In the genomic region with DNA sequence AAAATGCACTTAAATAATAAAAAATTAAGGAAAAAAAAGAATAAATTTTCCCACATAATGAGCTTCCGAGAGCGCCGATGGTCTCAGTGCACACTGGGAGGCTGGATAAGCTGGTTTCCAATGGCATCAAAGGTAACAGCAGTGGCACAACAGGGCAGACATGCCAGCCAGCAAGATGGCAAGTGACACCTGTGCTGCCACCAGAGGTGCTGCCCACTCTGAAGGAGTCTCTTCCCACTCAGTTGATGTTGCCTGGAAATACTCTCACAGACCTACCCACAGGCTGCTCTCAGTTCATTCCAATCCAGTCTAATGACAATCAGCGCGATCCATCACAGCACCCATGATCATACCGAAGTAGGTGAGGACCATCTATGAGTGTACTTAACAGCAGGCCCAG, we compare ENCODE assay signal across 22 mouse cellular contexts. TPM values are rescaled to one million over a fixed set of nuclear protein-coding genes. Genes with fewer than 3 reads are reported as not detected.
A peak's percentile ranks its signal among the peaks of the same experiment; 100 is the strongest.
DNase-seq lines count a peak whose midpoint lies in the region; ATAC-seq and TF ChIP-seq lines count a peak whose summit lies in the region.
"Had no signal": no experiment of that assay in that cellular context is flagged by ENCODE, and none has a peak within 500 bp of the region (broad histone marks: within the 10 kb centered on the region; RNA-seq: fewer than 3 reads in every experiment).

No protein-coding gene starts in this region.

- H3K79me2 ChIP-seq in heart, adult 2 months (replicated peaks; ENCODE audit: control insufficient read depth, insufficient read depth, low read length) = no peaks in the 10 kb centered on the region

- WGBS in heart, adult 2 months = 95% methylated on average over 6 of the region's 6 CpGs
- WGBS in liver, embryonic 11.5 days = 92% methylated on average over 6 of the region's 6 CpGs
- 92% methylated on average over 6 of the region's 6 CpGs for WGBS in liver, embryonic 12.5 days (ENCODE audit: insufficient replicate concordance)
- 95% methylated on average over 6 of the region's 6 CpGs for WGBS in embryonic facial prominence, embryonic 10.5 days

- no peak for ATAC-seq in liver, embryonic 11.5 days (replicated peaks; ENCODE audit: low FRiP score)
- ATAC-seq in liver, embryonic 12.5 days = no peak
- ATAC-seq: activated CD4-positive, CD25-positive, alpha-beta regulatory T cell, adult 4 months; forebrain, embryonic 13.5 days; forebrain, embryonic 16.5 days had no signal

- TF ChIP-seq POLR2A in heart, adult 2 months (IDR thresholded peaks at IDR 0.05; ENCODE audit: insufficient read depth, low read depth, low read length) = no peak

- no peak overlapping the region for H3K27ac ChIP-seq in heart, adult 2 months
- no peak overlapping the region for H3K27ac ChIP-seq in liver, embryonic 11.5 days (ENCODE audit: low read depth, low read length)
- H3K27ac ChIP-seq in liver, embryonic 12.5 days = no peak overlapping the region
- H3K27ac ChIP-seq in embryonic facial prominence, embryonic 10.5 days (replicated peaks) = no peak overlapping the region
- H3K27ac ChIP-seq: forebrain, embryonic 10.5 days; forebrain, embryonic 13.5 days; heart, embryonic 13.5 days; hindbrain, embryonic 12.5 days; hindbrain, embryonic 15.5 days had no signal

- no peaks in the 10 kb centered on the region for H3K4me1 ChIP-seq in heart, adult 2 months (ENCODE audit: control insufficient read depth, insufficient read depth, low read length)
- H3K4me1 ChIP-seq in liver, embryonic 11.5 days (replicated peaks; ENCODE audit: control insufficient read depth, insufficient read depth, low read length) = no peaks in the 10 kb centered on the region
- no peaks in the 10 kb centered on the region for H3K4me1 ChIP-seq in liver, embryonic 12.5 days
- H3K4me1 ChIP-seq in embryonic facial prominence, embryonic 10.5 days = no peaks in the 10 kb centered on the region
- H3K4me1 ChIP-seq: forebrain, embryonic 10.5 days; forebrain, embryonic 13.5 days; heart, embryonic 13.5 days; hindbrain, embryonic 12.5 days; hindbrain, embryonic 15.5 days had no signal

- intact Hi-C loops in heart, adult 2 months (cut with DNase I) = no loop called here

- H3K27me3 ChIP-seq in heart, adult 2 months (ENCODE audit: control insufficient read depth, insufficient read depth, low read length) = no peaks in the 10 kb centered on the region
- no peaks in the 10 kb centered on the region for H3K27me3 ChIP-seq in liver, embryonic 11.5 days (replicated peaks; ENCODE audit: control insufficient read depth, insufficient read depth, low read length)
- H3K27me3 ChIP-seq in liver, embryonic 12.5 days (replicated peaks) = no peaks in the 10 kb centered on the region
- H3K27me3 ChIP-seq in embryonic facial prominence, embryonic 10.5 days (replicated peaks; ENCODE audit: low read depth, poor library complexity, severe bottlenecking) = no peaks in the 10 kb centered on the region
- H3K27me3 ChIP-seq: forebrain, embryonic 13.5 days; heart, embryonic 13.5 days; hindbrain, embryonic 12.5 days; hindbrain, embryonic 15.5 days had no signal

- TF ChIP-seq EP300 in heart, adult 2 months (IDR thresholded peaks at IDR 0.05; ENCODE audit: insufficient read depth, low read depth, low read length) = no peak

- no peaks in the 10 kb centered on the region for H3K36me3 ChIP-seq in heart, adult 2 months (ENCODE audit: control insufficient read depth, insufficient read depth, low read length)
- no peaks in the 10 kb centered on the region for H3K36me3 ChIP-seq in liver, embryonic 11.5 days (ENCODE audit: control insufficient read depth, insufficient read depth, low read length)
- no peaks in the 10 kb centered on the region for H3K36me3 ChIP-seq in liver, embryonic 12.5 days
- no peaks in the 10 kb centered on the region for H3K36me3 ChIP-seq in embryonic facial prominence, embryonic 10.5 days (replicated peaks)
- H3K36me3 ChIP-seq: forebrain, embryonic 10.5 days; heart, embryonic 13.5 days; hindbrain, embryonic 12.5 days; hindbrain, embryonic 15.5 days had no signal

- no peak for TF ChIP-seq CTCF in heart, adult 2 months (IDR thresholded peaks at IDR 0.05)

- no peak overlapping the region for H3K4me3 ChIP-seq in heart, adult 2 months
- no peak overlapping the region for H3K4me3 ChIP-seq in liver, embryonic 11.5 days (ENCODE audit: low read depth, low read length)
- no peak overlapping the region for H3K4me3 ChIP-seq in liver, embryonic 12.5 days
- no peak overlapping the region for H3K4me3 ChIP-seq in embryonic facial prominence, embryonic 10.5 days
- H3K4me3 ChIP-seq: forebrain, embryonic 10.5 days; forebrain, embryonic 13.5 days; heart, embryonic 13.5 days; hindbrain, embryonic 12.5 days; hindbrain, embryonic 15.5 days had no signal

- H3K9me3 ChIP-seq in liver, embryonic 11.5 days (ENCODE audit: control insufficient read depth, low read length) = no peaks in the 10 kb centered on the region
- H3K9me3 ChIP-seq in liver, embryonic 12.5 days (replicated peaks) = no peaks in the 10 kb centered on the region
- no peaks in the 10 kb centered on the region for H3K9me3 ChIP-seq in embryonic facial prominence, embryonic 10.5 days
- H3K9me3 ChIP-seq: forebrain, embryonic 10.5 days; forebrain, embryonic 13.5 days; heart, embryonic 13.5 days; hindbrain, embryonic 12.5 days; hindbrain, embryonic 15.5 days had no signal

- H3K4me2 ChIP-seq in liver, embryonic 11.5 days = no peak overlapping the region
- H3K4me2 ChIP-seq in liver, embryonic 12.5 days = no peak overlapping the region
- H3K4me2 ChIP-seq: forebrain, embryonic 13.5 days; heart, embryonic 13.5 days; hindbrain, embryonic 12.5 days; hindbrain, embryonic 15.5 days had no signal

- H3K9ac ChIP-seq in heart, adult 2 months (ENCODE audit: low read depth, low read length) = no peak overlapping the region
- H3K9ac ChIP-seq in liver, embryonic 11.5 days (ENCODE audit: low read depth, low read length) = no peak overlapping the region
- no peak overlapping the region for H3K9ac ChIP-seq in liver, embryonic 12.5 days
- H3K9ac ChIP-seq: forebrain, embryonic 13.5 days; heart, embryonic 13.5 days; hindbrain, embryonic 12.5 days; hindbrain, embryonic 15.5 days had no signal

- DNase-seq in heart, adult 11 months = peak; percentile 66
- DNase-seq in heart, adult 2 months = no peak
- peak; percentile 6 for DNase-seq in liver, embryonic 11.5 days (ENCODE audit: low spot score)
- DNase-seq in embryonic facial prominence, embryonic 10.5 days (ENCODE audit: low spot score) = peak; percentile 6
- DNase-seq in yolk sac, embryonic 10.5 days (ENCODE audit: low spot score) = no peak
- DNase-seq: adrenal gland, adult 8-10 months; adrenal gland, postnatal 25 days; cerebellum, adult 11-12 months; cerebellum, adult 8-10 months; cerebellum, postnatal 10 days; cerebellum, postnatal 36 days; embryo, embryonic 11 days; gastrocnemius, postnatal 10 days; gastrocnemius, postnatal 36 days had no signal

RNA-seq across cellular contexts. Expression of gene Zcchc2, which starts 58.8 kb away (rescaled TPM):
- total RNA-seq in heart, adult 2 months (2021) = 1 to 10 TPM; 6.6 to 9.8 TPM
- 8.3 and 10.6 TPM in 2 replicates for polyA plus RNA-seq in heart, adult 2 months (2012; rRNA removed)
- 3.4 and 3.9 TPM in 2 replicates for polyA plus RNA-seq in liver, embryonic 11.5 days (2014; fragmentation: Nextera tagmentation; extraction: Ambion mirVana)
- 1.7 and 1.9 TPM in 2 replicates for polyA plus RNA-seq in liver, embryonic 12.5 days (2016; fragmentation: Nextera tagmentation; extraction: Ambion mirVana)
- polyA plus RNA-seq in embryonic facial prominence, embryonic 10.5 days (2016; fragmentation: Nextera tagmentation; extraction: Ambion mirVana) = 1.9 and 2.3 TPM in 2 replicates

Comparison
In these comparisons a context has a peak if more than half of its experiments do, and no peak if none do; other contexts are left out.
1. DNase-seq: peak in heart, adult 11 months (single experiment), liver, embryonic 11.5 days (single experiment) and embryonic facial prominence, embryonic 10.5 days (single experiment); none in heart, adult 2 months (0 of 2) and yolk sac, embryonic 10.5 days (single experiment).